Mouse (Mus musculus) layer of hippocampus, adult 18-20 months (tissue): ENCODE results near the gene Hamp2. TPM values are rescaled to one million over a fixed set of nuclear protein-coding genes. Genes with fewer than 3 reads are reported as not detected.
A peak's percentile ranks its signal among the peaks of the same experiment; 100 is the strongest.

Source experiments
- DNase-seq, 2 experiments: peaks; one replicate each; pipeline ENCODE4 v3.0.0; 2022; ENCODE audit warnings: low spot score in 2 of 2
- total RNA-seq, 2 experiments: library from RNA; stranded (reverse); gene quantifications; 2 replicates each; pipeline ENCODE4 v1.2.3; 2021

Gene Hamp2
- total RNA-seq, 2 experiments from 2014 or later, result not detected

GRCm38 (mm10) chr7:30895217-30895616, 29.3 kb downstream of the Hamp2 start:
- no peak for DNase-seq

- DNase-seq, result no peak
Observed at GRCm38 (mm10) chr7:30892515-30892914, 32.0 kb downstream of the Hamp2 start.

DNA sequence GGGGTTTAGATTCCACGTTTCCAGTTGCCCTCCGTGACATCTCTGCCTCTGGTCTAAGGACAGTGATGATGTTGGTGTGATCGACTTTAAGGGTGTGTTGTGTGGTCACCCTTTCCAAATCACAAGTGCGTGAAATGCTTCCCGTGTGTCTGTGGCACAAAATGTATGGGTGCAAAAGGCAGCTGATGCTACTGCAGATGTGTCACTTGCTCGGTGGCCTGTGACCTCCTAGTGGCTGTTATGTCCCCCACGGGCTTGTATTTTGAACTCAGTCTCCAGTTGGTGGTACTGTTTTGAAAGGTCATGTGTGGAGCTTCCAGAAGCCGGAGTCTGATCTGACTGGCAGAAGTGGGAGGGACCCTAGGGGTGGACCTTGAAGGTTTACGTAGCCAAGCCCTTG, 32.7 kb downstream of the Hamp2 start:
- no peak for DNase-seq

DNA sequence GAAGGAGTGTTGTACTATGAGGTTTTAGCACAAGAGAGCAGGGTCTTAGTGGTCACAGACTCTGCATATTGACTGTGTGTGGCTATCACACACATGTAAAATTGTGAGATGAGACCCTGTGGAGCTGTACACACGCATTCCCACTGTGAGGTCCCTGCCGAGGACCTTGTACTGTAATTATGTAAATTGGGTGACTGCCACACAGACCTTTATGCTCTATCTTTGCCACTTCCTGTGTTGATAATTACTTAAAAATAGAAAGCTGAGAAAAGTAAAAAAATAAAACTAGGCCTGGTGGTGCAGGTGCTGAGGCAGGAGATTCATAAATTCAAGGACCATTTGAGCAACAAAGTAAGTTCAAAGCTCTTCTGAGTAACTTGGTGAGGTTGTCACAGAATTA, 33.8 kb downstream of the Hamp2 start:
- no peak for DNase-seq

DNA sequence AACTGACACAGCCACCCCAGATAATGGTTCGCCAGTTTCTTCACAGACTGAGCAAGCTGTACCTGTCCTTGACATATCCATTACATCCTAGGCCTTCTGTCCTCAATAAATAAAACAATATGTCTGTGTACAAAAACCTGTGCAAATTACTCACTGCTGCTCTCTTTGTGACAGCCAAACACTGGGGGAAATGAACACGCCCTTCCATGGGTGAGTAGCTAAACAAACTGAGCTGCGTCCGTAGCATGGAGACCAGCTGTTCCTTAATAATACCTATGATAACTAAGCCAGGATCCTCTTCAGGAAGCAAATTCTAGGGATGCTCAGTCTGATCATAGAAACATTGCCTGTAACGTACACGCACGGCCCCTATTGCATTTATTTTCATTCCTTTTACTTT, 35.7 kb downstream of the Hamp2 start:
- DNase-seq, result no peak

GRCm38 (mm10) chr7:30887568-30888188, 36.8 kb downstream of the Hamp2 start:
- no peak for DNase-seq

- no peak for DNase-seq
Observed at GRCm38 (mm10) chr7:30886852-30887251, 37.6 kb downstream of the Hamp2 start.

DNA sequence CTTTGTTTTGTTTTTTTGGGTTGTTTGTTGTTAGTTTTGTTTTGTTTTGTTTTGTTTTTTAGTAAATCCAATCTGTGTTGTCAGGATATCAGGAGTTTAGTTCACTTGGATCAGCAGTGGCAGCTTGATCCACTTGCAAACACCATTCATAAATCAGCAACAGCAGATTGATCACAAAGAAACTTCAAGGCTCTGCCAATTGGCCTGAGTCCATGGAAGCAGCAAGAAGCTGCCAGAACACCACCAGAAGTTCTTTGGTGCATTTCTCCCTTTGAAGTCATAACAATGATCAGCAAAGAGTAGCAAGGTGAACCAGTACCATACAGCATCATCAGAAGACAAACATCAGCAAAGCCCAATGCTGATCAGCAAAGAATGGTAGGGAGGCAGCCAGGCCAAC, 40.4 kb downstream of the Hamp2 start:
- DNase-seq, result no peak

DNA sequence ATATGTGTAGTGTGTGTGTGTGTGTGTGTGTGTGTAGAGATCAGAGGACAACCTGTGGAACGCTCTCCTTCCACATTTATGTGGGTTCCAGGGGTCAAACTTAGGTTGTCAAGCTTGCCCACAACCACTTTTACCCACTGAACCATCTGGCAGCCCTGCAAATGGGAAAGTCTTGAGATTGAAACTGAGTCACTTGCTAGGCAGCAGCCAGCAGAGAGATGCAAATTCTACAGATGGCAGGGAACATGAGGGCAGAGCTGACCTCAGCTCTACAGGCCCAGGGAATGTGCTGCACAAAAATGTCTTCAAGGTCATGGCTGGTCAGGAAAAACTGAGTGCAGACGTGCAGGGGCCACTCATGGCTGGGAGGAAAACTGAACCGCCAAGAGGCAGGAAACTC, 43.1 kb downstream of the Hamp2 start:
- no peak for DNase-seq

DNA sequence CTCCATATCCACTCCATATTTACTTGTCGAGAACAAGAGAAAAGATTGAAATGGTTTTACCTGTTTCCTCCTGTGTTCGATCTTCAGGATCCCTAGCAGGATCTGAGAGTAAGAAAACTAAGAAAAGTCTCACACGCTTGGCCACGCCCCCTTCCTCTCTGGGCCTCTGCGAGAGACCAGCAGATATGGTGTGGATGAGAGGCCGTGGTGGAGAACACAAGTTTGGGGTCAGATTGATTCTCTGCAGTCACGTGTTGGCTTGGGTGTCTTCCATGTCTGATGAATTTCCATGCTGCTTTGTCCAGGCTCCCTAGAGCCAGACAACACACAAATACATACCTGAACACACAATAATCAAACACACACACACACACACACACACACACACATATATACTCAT, 44.3 kb downstream of the Hamp2 start, which contains the start of gene Cd22:
TSS of gene Cd22 (minus strand) at position 167 of the 400 bp plus-strand sequence.
- no peak for DNase-seq

DNA sequence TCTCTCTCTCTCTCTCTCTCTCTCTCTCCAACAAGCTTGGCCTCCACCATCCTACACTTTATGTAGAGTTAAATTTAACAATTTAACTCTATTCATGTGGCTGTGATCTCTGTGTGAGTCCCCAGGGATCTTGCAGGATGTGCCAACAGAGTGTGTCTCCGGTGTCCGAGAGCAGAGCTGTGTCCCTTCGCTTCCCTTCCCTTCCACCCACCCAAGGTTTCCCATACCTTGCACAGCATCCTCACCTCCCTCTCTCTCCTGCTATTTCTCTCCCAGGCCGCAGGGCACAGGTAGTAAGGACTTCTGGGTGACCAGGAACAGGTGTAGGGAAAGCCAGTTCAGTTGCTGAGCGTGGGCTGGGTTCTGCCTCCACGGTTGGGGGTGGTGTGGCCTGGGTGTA, 45.5 kb downstream of the Hamp2 start:
- no peak for DNase-seq

- peak; percentile 20 to 78 for DNase-seq
Observed at GRCm38 (mm10) chr7:30873083-30873482, 51.4 kb downstream of the Hamp2 start.

Other genes with a start within 250 kb of the Hamp2 start
- not detected for gene 2200002J24Rik, start 225.8 kb downstream of the Hamp2 start, total RNA-seq
- gene Atp4a, start 212.5 kb downstream of the Hamp2 start, total RNA-seq, result under 1 TPM; 0.22 to 0.36 TPM
- 100 to 1,000 TPM; 109 TPM for gene Tmem147, start 195.1 kb downstream of the Hamp2 start, total RNA-seq
- not detected for gene Gapdhs, start 181.0 kb downstream of the Hamp2 start, total RNA-seq
- gene Sbsn, start 173.2 kb downstream of the Hamp2 start, total RNA-seq, result 10 to 100 TPM in 1 of 2 experiments, 1 to 10 TPM in 1; 6.9 to 10.1 TPM
- gene Dmkn, start 160.9 kb downstream of the Hamp2 start, total RNA-seq, result 1 to 10 TPM; 1.1 to 1.8 TPM
- gene Krtdap, start 136.8 kb downstream of the Hamp2 start, total RNA-seq, result not detected
- gene Ffar2, start 100.9 kb downstream of the Hamp2 start, total RNA-seq, result not detected
- gene Ffar3, start 68.5 kb downstream of the Hamp2 start, total RNA-seq, result not detected
- not detected for gene Ffar1, start 63.1 kb downstream of the Hamp2 start, total RNA-seq
- gene Cd22, start 44.3 kb downstream of the Hamp2 start, total RNA-seq, result not detected
- 100 to 1,000 TPM; 155 to 176 TPM for gene Mag, start 9.8 kb downstream of the Hamp2 start, total RNA-seq
- not detected for gene Hamp, start 19.4 kb upstream of the Hamp2 start, total RNA-seq
- 100 to 1,000 TPM; 134 to 139 TPM for gene Usf2, start 32.1 kb upstream of the Hamp2 start, total RNA-seq
- 1 to 10 TPM; 6.6 to 7.6 TPM for gene Lsr, start 48.8 kb upstream of the Hamp2 start, total RNA-seq
- under 1 TPM in 1 of 2 experiments, not detected in 1; 0.18 TPM for gene Fam187b, start 49.1 kb upstream of the Hamp2 start, total RNA-seq
- 10 to 100 TPM; 16.8 to 21.5 TPM for gene Fxyd5, start 117.8 kb upstream of the Hamp2 start, total RNA-seq
- gene Fxyd7, start 126.8 kb upstream of the Hamp2 start, total RNA-seq, result 100 to 1,000 TPM in 1 of 2 experiments, 10 to 100 TPM in 1; 87.4 to 103 TPM
- gene Fxyd1, start 132.5 kb upstream of the Hamp2 start, total RNA-seq, result 100 to 1,000 TPM; 113 to 114 TPM
- gene Lgi4, start 134.7 kb upstream of the Hamp2 start, total RNA-seq, result 10 to 100 TPM; 37.9 to 40.4 TPM
- under 1 TPM; 0.58 to 0.92 TPM for gene Fxyd3, start 152.0 kb upstream of the Hamp2 start, total RNA-seq
- gene Hpn, start 190.6 kb upstream of the Hamp2 start, total RNA-seq, result 1 to 10 TPM; 4.3 to 7.0 TPM
- 100 to 1,000 TPM; 669 to 714 TPM for gene Scn1b, start 202.3 kb upstream of the Hamp2 start, total RNA-seq
- 100 to 1,000 TPM; 108 to 115 TPM for gene Gramd1a, start 231.2 kb upstream of the Hamp2 start, total RNA-seq